Mouse (Mus musculus) limb, embryonic 12.5 days (tissue): ENCODE results near the gene Gm20388. TPM values are rescaled to one million over a fixed set of nuclear protein-coding genes. Genes with fewer than 3 reads are reported as not detected.

ENCODE experiments used
- ATAC-seq: fragments of 200-750 bp; cut with Nextera tagmentation; 2 replicates; pipeline ENCODE4 v1.8.0; 2017; ENCODE audit warnings: low read depth, moderate TSS enrichment; ENCODE audit not compliant: insufficient number of reproducible peaks, insufficient read depth, low FRiP score, low TSS enrichment
- H3K27ac ChIP-seq: fragments of 300-500 bp; sonication (generic); 2 replicates; pipeline ENCODE4 v1.5.1; 2016; ENCODE audit warnings: mild to moderate bottlenecking, moderate library complexity
- H3K27me3 ChIP-seq: fragments of 300-500 bp; sonication (generic); 2 replicates; pipeline ENCODE4 v1.6.1; 2016; ENCODE audit warnings: mild to moderate bottlenecking, moderate library complexity
- H3K36me3 ChIP-seq: fragments of 300-500 bp; sonication (generic); 2 replicates; pipeline ENCODE4 v1.6.1; 2016; ENCODE audit warnings: mild to moderate bottlenecking, moderate library complexity
- H3K4me1 ChIP-seq: fragments of 300-500 bp; sonication (generic); replicated peaks from 2 replicates; pipeline ENCODE4 v1.6.1; 2016
- H3K4me2 ChIP-seq: fragments of 300-500 bp; sonication (generic); 2 replicates; pipeline ENCODE4 v1.6.1; 2016; ENCODE audit warnings: mild to moderate bottlenecking, moderate library complexity
- H3K4me3 ChIP-seq: fragments of 300-500 bp; sonication (generic); replicated peaks from 2 replicates; pipeline ENCODE4 v1.5.1; 2016; ENCODE audit warnings: mild to moderate bottlenecking
- H3K9ac ChIP-seq: fragments of 300-500 bp; sonication (generic); replicated peaks from 2 replicates; pipeline ENCODE4 v1.6.1; 2016; ENCODE audit warnings: mild to moderate bottlenecking, moderate library complexity
- H3K9me3 ChIP-seq: fragments of 300-500 bp; sonication (generic); 2 replicates; pipeline ENCODE4 v1.6.1; 2016; ENCODE audit warnings: mild to moderate bottlenecking, moderate library complexity
- WGBS: fragments of 180-500 bp; shearing (Covaris S2); methylation state at CpG from one replicate; pipeline ENCODE4 v1.1.7; 2016; 5-methylcytosine and 5-hydroxymethylcytosine counted together
- polyA plus RNA-seq: library from polyadenylated mRNA; unstranded; fragments of >200 nt; fragmentation: Nextera tagmentation; extraction: Ambion mirVana; gene quantifications from 2 replicates; pipeline ENCODE4 v1.2.1, GENCODE M21; 2016

The Gm20388 gene
- polyA plus RNA-seq, 1 experiment from 2014 or later: not detected

DNA sequence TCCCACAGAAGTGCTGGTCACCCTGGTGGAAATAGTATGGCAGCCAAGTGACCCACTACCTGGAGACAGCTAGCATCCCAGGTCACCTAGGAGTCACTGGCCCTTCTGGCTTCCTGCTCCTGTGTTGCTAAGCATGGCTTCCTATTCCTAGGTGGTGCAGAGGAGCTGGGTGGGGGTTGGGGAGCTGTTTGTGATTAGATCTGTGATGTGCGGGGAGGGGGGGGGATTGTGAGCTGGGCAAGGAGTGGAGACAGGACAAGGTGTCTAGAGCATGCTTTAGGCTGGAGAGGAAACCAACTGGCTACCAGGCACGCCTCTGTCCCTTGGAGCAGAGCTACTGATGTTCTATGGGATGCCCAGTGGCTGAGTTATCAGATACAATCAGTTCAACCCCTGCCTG is 561.1 kb downstream of the Gm20388 start:
- Histone ChIP-seq H3K27ac (no peak overlapping the region), H3K4me2 (no peak overlapping the region), H3K9me3 (no peaks in the 10 kb centered on the region), H3K27me3 (peaks cover 33% of the 10 kb centered on the region), H3K4me3 (no peak overlapping the region), H3K4me1 (peaks cover 58% of the 10 kb centered on the region), H3K36me3 (no peaks in the 10 kb centered on the region), H3K9ac (no peak overlapping the region)
- ATAC-seq: no peak
- WGBS: 42% methylated on average over 2 of the region's 2 CpGs

GRCm38 (mm10) chr8:120472230-120472629 is 561.6 kb downstream of the Gm20388 start:
- no peak for ATAC-seq
- Histone ChIP-seq H3K27me3 (peaks cover 30% of the 10 kb centered on the region), H3K9me3 (no peaks in the 10 kb centered on the region)

GRCm38 (mm10) chr8:120473729-120474364 is 563.2 kb downstream of the Gm20388 start:
- WGBS: 95% methylated on average over 13 of the region's 13 CpGs
- Histone ChIP-seq H3K4me3 (no peak overlapping the region), H3K9ac (no peak overlapping the region), H3K4me2 (no peak overlapping the region), H3K27me3 (peaks cover 19% of the 10 kb centered on the region), H3K9me3 (no peaks in the 10 kb centered on the region), H3K27ac (no peak overlapping the region), H3K4me1 (peaks cover 64% of the 10 kb centered on the region), H3K36me3 (no peaks in the 10 kb centered on the region)
- no peak for ATAC-seq

More at GRCm38 (mm10) chr8:120472230-120472629, 561.6 kb downstream of the Gm20388 start:
- Histone ChIP-seq H3K4me1 (peaks cover 58% of the 10 kb centered on the region), H3K4me3 (no peak overlapping the region), H3K9ac (no peak overlapping the region), H3K4me2 (no peak overlapping the region), H3K36me3 (no peaks in the 10 kb centered on the region), H3K27ac (no peak overlapping the region)
- 27% methylated on average over 16 of the region's 16 CpGs for WGBS

DNA sequence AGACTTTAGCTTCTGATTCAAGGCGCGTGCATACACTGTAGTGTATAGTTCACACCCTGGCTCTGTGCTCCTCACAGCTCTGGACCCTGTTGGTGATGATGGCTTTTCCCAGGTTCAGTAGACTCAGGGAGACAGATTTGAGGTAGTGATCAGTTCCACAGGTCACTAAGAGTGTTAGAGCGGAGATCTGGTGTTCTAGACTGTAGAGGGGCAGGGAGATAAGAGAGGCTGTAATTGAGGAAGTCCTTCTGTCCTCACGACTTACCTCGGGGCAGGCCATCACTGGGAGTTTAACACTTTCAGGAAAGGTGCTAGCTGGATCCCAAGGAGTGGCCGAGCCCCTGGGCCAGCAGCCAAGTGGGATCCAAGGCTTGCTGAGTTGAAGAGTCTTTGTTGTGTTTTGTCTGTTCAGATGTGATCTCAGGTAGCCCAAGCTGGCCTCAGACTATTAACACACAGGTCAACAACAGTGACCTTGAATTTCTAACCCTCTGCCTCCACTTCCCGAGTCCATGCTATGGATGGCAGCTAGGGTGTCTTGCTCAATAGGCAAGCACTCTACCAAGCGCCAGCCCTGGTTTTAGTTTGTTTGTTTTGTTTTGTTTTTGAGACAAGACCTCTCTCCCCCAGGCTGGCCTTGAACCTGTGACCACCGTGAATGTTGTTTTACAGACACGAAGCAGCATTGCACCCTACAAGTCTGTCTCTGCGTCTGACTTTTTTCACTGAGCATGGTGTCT is 564.0 kb downstream of the Gm20388 start:
- no peak overlapping the region for H3K4me3 ChIP-seq
- no peak for ATAC-seq
- no peak overlapping the region for H3K27ac ChIP-seq
- H3K4me1 ChIP-seq: peaks cover 64% of the 10 kb centered on the region
- H3K27me3 ChIP-seq: peaks cover 19% of the 10 kb centered on the region
- H3K9ac ChIP-seq: no peak overlapping the region
- H3K9me3 ChIP-seq: no peaks in the 10 kb centered on the region
- 74% methylated on average over 11 of the region's 11 CpGs for WGBS
- H3K36me3 ChIP-seq: no peaks in the 10 kb centered on the region
- H3K4me2 ChIP-seq: no peak overlapping the region

DNA sequence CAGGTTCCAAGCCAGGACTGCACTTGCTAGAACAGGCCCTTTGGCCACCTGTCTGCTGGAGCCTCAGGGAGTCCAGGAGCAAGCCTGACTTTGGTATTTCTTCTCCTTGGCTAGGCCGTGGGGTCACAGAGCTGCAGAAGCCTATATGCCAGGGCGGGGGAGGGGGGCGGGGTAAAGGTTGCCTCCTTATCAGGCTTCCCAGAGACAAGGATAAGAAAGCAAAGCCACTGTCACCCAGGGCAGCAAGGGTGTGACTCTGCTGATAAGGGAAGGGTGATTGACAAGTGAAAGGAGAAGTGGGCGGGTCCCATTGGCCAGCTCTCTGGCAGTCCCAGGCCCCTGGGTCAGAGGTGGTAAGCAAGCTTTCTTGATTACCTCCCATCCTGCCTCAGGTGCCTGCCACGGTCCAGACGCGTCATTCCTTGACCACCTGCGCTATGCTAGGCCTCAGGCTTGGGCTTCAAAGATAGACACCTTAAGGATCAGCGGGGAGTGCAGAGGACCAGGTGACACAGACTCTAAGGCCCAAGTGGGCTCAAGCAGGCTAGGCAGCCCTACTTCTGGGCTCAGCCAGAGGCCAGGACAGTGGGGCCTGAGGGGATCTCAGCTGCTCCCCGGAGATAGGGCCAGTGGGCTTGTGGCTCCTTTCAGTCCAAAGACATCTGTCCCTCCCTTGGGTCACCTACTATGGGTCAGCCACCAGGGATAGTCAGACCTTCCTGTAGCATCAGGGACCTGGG is 565.0 kb downstream of the Gm20388 start:
- Histone ChIP-seq H3K27ac (no peak overlapping the region), H3K4me2 (no peak overlapping the region), H3K36me3 (no peaks in the 10 kb centered on the region), H3K9me3 (no peaks in the 10 kb centered on the region), H3K27me3 (peaks cover 13% of the 10 kb centered on the region), H3K4me1 (peaks cover 57% of the 10 kb centered on the region), H3K9ac (no peak overlapping the region), H3K4me3 (no peak overlapping the region)
- 67% methylated on average over 10 of the region's 10 CpGs for WGBS
- ATAC-seq: peak; percentile 17; the same call in 1 of the 2 replicates

DNA sequence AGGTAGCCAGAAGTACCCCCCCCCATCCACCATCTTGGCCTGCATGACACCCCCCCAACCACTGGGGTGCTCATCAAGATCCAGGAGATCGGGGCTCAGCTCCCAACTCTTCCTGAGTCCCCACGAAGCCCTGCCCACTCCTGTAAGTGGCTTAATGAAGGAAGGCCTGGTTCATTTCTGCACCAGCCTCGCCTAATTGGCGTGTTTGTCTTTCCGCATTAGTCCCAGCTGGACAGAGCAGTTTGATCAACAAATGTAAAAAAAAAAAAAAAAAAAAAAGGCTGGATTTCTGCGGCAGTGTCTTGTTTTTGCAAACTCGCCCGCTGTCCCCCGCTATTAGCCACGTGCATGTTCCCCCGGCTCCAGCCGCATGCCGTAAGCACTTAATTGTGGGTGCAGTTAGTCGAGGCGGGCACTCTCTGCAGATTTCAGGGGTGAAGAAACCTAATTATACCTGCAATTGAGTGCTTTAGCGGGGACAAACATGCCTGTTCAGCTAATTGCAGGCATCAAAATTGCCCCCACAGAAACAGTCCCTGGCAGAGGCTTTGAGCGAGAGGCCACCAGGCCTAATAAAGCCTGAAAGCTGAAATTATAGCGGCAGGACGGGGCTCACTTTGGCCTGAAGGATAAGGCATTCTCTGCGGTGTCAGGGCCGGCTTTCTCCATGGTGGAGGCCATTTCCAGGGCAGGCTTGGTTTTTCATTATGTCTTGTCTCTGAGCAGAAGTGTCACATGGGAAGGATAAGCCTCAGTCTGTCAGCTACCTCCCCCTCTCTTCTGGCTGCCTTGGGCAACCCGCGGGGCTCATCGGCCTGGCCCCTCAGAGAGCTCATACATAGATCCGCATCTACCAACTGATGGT is 566.3 kb downstream of the Gm20388 start:
- Histone ChIP-seq H3K27ac (peak overlapping the region; percentile 50), H3K9me3 (no peaks in the 10 kb centered on the region), H3K9ac (no peak overlapping the region), H3K4me3 (no peak overlapping the region), H3K27me3 (peaks cover 17% of the 10 kb centered on the region), H3K4me1 (peaks cover 44% of the 10 kb centered on the region), H3K4me2 (no peak overlapping the region), H3K36me3 (no peaks in the 10 kb centered on the region)
- no peak for ATAC-seq
- 22% methylated on average over 25 of the region's 25 CpGs for WGBS

GRCm38 (mm10) chr8:120478754-120479153 is 568.1 kb downstream of the Gm20388 start:
- Histone ChIP-seq H3K4me3 (no peak overlapping the region), H3K4me1 (peaks cover 32% of the 10 kb centered on the region), H3K4me2 (no peak overlapping the region), H3K27me3 (peaks cover 28% of the 10 kb centered on the region), H3K36me3 (no peaks in the 10 kb centered on the region), H3K9me3 (no peaks in the 10 kb centered on the region), H3K9ac (no peak overlapping the region), H3K27ac (no peak overlapping the region)
- 87% methylated on average over 11 of the region's 11 CpGs for WGBS
- ATAC-seq: no peak

DNA sequence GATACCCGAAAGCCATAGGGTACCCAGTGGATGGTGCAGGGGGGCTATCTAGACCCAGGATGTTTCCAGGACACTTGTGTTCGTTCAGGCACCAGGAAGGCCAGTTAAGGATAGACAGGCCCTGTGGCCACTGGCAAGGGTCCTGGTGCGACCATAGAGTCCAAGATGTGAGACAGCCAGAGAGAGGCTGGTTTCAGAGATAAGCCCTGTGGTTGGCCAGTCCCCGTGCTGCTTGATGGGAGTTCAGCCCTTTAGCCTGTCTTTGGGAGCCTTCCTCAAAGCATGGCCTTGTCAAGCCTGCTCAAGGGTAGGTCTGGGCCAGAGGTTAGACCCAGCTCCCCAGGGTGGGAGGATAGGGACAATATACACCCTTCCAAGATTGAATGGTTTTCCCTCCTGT is 569.0 kb downstream of the Gm20388 start:
- no peaks in the 10 kb centered on the region for H3K36me3 ChIP-seq
- no peak for ATAC-seq
- WGBS: 79% methylated on average over 4 of the region's 4 CpGs
- no peaks in the 10 kb centered on the region for H3K9me3 ChIP-seq
- no peak overlapping the region for H3K9ac ChIP-seq
- H3K4me1 ChIP-seq: peaks cover 41% of the 10 kb centered on the region
- no peak overlapping the region for H3K4me2 ChIP-seq
- no peak overlapping the region for H3K4me3 ChIP-seq
- H3K27ac ChIP-seq: no peak overlapping the region
- H3K27me3 ChIP-seq: peaks cover 31% of the 10 kb centered on the region

GRCm38 (mm10) chr8:120482015-120482689 is 571.5 kb downstream of the Gm20388 start:
- WGBS: 66% methylated on average over 9 of the region's 9 CpGs
- peaks cover 54% of the 10 kb centered on the region for H3K27me3 ChIP-seq
- no peak for ATAC-seq
- H3K36me3 ChIP-seq: no peaks in the 10 kb centered on the region
- H3K4me1 ChIP-seq: peaks cover 45% of the 10 kb centered on the region
- H3K27ac ChIP-seq: no peak overlapping the region
- H3K9ac ChIP-seq: no peak overlapping the region
- no peak overlapping the region for H3K4me2 ChIP-seq
- H3K4me3 ChIP-seq: no peak overlapping the region
- no peaks in the 10 kb centered on the region for H3K9me3 ChIP-seq

DNA sequence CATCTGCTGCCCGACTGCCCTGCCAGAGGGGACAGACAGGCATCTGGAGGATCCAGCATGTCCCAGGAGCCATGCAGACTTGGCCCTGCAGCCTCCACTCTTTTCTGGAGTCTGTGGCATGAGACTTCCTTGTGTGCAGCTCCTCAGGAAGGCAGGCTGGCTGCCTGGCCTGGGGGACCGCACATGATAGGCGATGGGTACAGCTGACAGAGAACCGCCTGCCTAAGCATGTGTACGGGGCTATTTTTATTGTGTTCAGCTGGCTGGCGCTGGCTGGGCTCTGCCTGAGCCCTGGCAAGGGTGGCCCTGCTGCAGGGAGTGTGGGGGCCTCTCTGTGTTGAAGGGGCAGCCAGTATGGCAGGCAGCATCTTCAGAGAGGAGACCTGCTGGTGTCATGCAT is 573.8 kb downstream of the Gm20388 start:
- ATAC-seq: no peak
- H3K27ac ChIP-seq: no peak overlapping the region
- no peak overlapping the region for H3K4me3 ChIP-seq
- WGBS: 45% methylated on average over 6 of the region's 6 CpGs
- peaks cover 72% of the 10 kb centered on the region for H3K27me3 ChIP-seq
- H3K9ac ChIP-seq: no peak overlapping the region; the same call in 1 of the 2 replicates
- no peaks in the 10 kb centered on the region for H3K36me3 ChIP-seq
- H3K9me3 ChIP-seq: no peaks in the 10 kb centered on the region
- no peak overlapping the region; the same call in 1 of the 2 replicates for H3K4me2 ChIP-seq
- H3K4me1 ChIP-seq: peaks cover 52% of the 10 kb centered on the region
